Mouse (Mus musculus): ENCODE measurements at regions not wholly inside any gene's neighbourhood (a gene's known extent, or its start where the extent isn't known, plus 50 kb on each side); places are given as distances from the start of the nearest gene placed in this dataset.
A peak's percentile ranks its signal among the peaks of the same experiment; 100 is the strongest.
"Not testable (repeated sequence)": the region's sequence is repeated elsewhere in the genome, so short reads cannot be mapped to it uniquely, and the experiment has no call there.

DNA sequence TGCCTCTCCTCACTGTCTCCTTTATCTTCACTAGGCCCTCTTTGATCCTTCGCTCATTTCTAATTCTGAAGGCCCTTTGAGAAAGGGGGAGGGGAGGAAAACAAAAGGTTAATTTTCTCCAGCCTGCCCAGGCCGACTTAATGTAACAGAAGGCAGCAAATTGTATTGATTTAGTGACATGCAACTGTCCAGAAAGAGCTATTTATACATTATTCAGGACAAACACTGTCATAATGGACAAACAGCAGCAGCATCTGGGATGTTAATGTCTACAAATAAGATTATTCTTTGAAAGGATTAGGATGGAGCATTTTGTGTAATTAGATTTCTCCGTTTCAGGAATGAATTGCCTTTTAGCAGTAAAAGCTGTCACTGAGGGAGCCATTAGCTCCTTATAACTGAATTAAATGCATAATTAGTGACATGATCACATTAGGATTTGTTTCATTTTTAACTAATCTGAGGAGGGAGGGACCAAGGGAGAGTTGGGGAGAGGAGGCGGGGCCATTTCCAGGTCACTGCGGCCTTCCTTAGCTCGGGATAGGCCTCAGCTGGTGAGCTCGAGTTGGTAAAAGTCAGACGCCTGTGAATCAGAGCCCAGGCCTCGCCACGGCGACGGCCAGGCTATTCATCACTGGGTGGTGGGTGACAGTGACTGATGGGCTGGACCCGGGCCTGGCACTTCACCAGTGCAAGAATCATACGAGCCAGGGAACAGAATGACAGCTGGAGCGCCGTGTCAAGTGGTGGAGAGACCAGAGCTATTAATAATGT, 167.7 kb downstream of the Nkx6-1 start:
- DNase-seq (ENCODE audit: low read depth): no peak

DNA sequence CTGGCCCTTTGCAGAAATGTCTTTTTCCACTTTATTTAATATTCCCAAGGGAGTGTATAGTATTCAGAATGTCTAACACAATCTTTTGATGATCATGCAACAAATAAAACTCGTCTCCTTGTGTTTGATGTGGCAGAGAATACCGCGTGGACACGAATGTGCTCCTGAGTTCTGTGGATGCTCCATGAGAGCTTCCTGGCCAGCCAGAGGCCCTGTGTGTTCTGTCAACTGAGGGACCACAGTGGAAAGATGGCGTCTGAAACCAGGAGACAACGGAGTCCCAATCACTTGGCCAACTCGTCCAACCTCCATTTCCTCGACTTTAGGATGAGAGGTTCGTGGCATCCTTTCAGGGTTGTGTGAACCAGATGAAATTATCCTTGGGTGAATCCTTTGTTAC, 168.6 kb downstream of the Nkx6-1 start:
- DNase-seq (ENCODE audit: low read depth): no peak

DNA sequence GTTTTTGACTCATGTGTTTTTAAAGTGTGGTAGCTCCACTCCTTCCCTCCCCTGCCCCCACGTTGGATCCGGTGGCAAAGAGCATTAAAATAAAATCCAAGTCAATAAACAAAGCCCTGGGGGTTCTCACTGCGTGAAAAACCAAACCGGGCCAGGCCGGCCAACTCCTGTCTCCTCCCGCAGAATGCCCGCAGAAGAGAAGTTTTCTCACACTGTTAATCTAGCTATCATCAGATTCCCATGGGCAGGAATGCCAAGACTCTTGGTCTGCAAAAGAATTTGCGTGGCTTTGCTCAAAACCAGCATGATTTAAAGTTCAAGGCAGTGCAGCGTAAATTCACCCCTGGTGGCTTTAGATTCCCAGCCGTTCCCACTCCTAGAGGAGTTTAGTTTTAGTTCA, 219.0 kb downstream of the Nkx6-1 start:
- no peak for DNase-seq (ENCODE audit: low read depth)

DNA sequence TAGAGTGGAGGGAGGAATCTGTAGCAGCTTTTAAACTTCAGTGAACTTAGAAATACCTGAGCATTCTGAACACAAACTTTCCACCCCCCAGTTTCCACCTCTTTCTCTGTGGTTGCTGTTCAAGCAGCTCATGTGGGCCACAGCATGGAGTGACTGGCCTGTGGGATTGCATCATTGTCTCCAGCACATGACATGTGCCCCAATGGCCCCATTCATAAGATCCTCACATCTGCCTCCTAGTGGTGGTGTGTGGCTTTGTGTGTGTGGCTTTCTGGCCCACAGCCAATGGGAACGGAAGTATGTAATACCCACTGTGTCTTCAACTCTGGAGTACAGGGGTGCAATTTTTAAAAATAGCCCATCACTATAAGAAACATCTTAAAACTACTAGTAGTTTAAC, 223.0 kb downstream of the Nkx6-1 start:
- peak; percentile 0 for DNase-seq (ENCODE audit: low read depth)

DNA sequence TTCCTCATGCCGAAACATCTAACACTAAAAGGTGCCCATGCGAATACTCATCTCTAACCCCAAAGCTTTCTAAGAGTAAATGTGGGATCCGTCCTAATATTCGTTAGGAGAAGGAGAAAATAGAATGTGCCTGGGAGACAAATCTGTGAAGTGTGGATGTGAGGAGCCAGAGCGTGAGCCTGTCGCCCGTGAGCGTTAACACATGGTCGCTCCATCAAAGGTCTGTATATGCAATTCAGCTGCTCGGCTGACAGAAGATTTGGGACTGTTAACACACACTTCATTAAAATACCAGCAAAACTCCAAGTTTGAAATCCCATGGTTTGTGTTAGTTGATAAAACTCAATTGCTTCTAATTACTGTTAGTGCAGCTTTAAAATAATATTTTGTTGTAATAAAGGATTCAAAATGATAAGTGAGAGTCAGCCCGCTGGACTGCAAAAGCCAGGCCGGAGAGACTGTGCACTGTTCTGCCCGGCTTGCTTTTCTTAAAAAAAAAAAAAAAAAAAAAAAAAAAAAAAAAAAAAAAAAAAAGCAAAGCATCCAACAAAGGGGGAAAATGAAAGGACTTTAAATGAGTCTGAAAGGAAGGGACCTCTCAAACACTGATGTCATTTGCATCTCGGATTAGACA, 227.0 kb downstream of the Nkx6-1 start:
- DNase-seq (ENCODE audit: low read depth): no peak

DNA sequence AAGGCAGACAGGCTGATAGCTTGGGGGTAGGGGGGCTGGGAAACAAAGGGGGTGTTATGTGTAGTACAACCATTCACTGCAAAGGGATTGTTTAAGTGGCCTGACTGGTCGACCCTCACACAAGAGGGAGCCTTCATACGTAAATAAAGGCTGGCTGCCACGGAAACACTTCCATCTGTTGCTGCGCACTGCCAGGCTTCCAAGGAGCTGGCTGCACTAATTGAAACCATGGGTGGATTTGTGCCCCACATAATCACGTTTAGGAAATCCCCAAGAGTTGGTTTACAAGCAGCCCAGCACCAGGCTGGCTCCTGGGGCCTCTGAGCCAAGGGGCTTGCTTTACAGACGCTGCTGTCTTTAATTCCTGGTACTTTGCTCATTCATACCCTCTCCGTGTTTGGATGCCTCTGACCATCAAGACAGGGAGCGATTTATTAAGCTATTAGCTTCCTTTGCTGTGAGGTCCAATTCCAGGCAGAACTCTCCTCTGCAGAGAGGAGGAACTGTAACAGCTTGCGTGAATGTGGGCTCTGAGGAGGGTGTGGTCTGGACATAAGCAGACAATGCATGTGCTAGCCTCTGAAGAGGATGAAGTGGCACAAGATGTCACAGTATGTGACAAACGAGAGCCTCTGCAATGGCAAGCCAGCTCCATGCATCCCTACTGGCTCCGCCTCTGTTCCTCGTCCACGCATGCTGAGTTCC, 238.6 kb downstream of the Nkx6-1 start:
- no peak for DNase-seq (ENCODE audit: low read depth)

DNA sequence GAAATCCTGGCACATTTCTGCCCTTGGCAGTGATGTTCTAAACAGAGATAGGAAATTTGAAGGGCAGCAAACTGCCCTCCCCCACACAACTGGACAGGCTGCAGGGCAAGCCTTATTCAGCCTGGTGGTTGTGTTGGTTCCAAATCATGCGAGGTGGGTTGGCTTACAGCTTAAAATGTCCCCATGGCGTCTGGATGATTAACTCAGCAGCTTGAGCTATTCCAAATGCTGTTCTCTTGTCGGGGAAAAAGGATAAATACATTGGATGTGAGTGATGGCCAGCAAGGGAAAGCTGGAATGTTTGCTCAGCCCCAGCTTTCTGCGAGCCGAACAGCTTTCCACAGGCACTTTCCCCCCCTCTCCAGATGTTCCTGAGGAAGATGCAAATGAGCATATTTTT, 280.5 kb downstream of the Nkx6-1 start:
- DNase-seq (ENCODE audit: low read depth): no peak

DNA sequence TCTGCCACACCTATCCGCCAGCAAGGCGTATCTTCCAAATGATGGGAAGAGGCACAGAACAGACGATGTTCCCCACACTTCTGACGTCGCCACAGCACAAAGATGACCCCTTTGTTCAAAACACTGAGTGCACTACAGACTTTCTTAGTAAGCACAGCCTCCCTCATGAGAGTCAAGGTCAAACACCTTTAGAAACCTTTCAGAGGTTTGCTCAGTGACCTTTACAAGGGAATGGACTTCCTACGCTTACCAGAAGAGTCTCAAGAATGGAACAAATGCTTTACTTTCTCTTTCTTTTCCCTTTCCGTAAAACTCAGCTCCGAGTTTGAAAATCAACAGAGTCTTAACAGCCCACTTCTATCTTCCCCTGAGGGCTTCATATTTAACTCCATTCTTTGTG, 283.4 kb downstream of the Nkx6-1 start:
- DNase-seq (ENCODE audit: low read depth): no peak

DNA sequence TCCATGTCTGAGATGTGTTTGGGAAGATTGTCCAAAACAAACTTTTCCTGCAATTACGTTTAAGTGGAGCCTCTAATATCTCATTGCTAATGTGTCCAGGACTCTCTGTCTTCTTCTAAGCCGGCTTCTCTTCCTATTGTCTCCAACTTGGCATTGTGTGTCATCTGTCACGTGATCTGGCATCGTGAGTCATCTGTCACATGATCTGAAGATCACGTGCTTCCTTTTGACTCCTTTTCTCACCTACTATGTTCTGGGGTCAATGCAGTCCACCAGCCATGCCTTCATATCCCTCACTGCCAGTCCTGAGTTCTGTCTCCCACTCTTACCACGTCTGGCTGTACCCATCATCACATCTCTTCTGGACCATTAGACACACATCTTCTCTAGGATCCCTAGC, 288.1 kb downstream of the Nkx6-1 start:
- DNase-seq (ENCODE audit: low read depth): no peak

DNA sequence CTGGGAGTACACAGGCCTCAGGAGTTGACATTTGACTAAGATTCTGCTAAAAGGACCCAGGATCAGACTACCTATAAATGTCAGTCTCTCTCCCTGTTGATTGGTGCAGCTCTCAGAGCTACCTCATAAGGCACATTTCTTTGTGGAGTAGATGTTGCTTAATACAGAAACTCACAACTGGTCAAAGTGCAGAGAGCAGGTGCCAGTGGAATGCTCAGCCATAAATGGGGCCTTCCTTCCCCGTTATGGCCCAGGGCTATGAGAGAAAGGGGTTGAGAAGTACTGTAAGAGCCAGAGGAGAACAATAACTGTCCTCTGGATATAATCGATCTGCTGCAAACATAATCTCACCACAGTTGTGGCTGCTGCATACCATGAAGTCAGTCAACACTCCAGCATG, 290.7 kb downstream of the Nkx6-1 start:
- DNase-seq (ENCODE audit: low read depth): no peak

DNA sequence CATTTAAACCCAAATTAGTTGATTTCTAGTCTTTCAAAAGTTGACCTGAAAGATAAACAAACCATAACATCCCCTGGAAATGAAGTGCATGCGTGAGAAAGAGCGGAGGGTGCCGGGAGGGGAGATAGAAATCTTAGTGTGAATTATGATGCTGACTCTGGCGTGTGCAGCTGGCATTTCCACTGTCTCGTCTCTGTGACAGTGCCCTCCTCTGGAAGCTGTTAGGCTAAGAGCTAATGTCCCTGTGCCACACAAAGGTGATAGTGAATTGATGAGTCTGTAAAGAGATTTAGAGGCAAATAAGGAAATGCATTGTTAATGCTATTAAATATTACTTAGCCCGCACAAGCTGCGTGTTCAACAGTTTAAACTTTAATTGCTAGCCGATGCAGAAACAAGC, 292.6 kb downstream of the Nkx6-1 start:
- DNase-seq (ENCODE audit: low read depth): no peak

DNA sequence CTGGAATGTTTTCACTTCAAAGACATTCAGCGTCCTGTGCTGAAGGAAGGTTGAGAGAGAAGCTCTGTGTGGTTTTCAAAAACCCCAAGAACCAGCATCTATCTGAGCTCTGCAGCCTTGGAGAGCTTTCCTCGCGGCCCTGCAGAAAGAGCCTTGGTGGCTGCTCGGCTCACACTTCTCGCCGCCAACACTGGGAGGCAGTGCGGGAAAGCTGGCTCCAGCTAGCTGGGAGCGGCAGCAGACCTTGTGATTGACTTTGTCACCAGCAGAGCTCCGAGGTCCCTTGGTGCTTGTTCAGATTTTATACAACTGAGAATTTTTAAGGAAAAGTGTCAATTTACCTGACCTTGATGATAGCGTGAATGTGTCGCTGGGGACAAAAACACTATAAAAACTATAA, 299.4 kb downstream of the Nkx6-1 start:
- peak; percentile 2 for DNase-seq (ENCODE audit: low read depth)

DNA sequence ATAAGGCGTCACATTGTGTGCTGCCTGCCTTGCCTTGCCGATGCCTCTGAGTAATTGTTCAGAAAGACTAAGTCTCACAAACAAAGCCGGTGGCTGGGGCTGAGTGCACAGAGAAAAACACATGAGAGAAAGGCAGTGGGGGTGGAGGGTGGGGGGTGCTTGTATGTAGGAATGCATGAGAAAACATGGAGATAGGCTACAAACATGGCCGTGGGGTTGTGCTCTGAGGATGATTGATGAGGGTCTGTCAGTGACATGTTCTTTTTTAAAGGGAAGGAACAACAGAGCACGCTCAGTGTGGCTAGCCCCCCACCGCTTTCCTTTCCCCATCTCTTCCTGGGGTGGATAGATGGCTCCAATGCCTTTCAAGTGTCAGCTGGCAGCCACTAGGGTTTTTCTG, 304.8 kb downstream of the Nkx6-1 start:
- DNase-seq (ENCODE audit: low read depth): no peak

DNA sequence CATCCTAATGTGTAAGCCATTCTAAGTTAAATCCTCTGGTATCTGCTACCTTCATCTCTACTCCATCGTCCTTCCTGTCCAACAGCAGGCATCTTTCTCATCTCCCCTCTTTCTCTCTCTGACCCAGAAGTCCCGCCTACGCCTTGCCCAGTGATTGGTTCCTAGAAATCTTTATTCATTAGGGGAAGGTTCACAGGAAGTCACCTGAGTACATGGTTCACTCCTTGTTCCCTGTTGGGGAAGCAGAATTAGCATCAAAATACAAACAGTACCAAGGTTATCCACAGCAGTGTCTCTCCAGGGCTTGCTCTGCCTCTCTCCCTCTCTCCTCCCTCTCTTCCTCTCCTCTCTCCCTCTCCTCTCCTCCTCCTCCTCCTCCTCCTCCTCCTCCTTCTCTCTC, 319.4 kb downstream of the Nkx6-1 start:
- no peak for DNase-seq (ENCODE audit: low read depth)

DNA sequence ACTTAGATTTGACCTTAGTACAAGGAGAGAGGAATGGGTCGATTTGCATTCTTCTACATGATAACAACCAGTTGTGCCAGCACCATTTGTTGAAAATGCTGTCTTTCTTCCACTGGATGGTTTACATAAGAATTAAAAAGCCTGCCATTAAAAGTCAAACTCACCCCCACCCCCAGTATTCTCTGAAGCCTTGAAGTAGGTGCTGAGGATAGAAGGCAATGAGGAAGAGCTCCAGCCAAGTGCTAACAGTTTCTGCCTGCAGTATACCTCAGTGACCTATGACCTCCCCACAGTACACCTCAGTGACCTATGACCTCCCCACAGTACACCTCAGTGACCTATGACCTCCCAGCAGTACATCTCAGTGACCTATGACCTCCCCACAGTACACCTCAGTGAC, 328.4 kb downstream of the Nkx6-1 start:
- not testable (repeated sequence) for DNase-seq (ENCODE audit: low read depth)

DNA sequence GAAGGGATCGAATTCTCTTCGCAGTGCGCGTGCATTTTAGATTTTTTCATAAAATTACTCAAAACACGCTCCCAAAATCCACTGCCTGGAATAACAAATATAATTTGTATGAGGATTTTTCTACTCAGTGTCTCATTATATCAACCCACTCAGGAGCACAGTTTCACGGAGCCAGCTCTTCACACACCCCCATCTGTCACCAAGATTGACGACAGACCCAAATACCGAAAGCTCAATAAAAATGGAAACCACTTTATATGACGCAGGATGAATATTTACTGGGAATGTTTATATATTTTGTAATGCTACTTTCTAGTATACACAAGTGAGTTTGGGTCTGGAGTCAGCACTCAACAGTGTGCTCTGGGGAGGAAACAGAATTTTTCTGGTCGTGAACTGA, 333.0 kb downstream of the Nkx6-1 start:
- DNase-seq (ENCODE audit: low read depth): no peak

DNA sequence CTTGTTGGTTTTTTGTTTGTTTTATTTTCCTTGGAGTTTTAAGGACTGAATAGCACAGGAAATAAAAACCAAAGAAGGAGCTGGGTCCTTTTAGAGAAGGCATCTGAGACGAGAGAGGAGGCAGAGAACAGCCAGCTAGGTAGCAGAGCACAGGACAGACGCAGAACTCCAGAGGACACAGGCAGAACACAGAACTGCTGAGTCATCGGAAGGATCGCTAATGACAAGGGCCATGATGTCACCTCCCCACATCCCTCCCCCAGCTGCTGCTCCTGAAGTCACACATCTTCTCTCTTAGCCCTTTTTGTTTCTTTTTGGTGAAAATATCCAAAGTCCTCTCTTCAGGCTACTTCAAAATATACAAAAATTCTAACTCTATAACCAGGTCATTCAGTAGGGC, 338.7 kb downstream of the Nkx6-1 start:
- no peak for DNase-seq (ENCODE audit: low read depth)

DNA sequence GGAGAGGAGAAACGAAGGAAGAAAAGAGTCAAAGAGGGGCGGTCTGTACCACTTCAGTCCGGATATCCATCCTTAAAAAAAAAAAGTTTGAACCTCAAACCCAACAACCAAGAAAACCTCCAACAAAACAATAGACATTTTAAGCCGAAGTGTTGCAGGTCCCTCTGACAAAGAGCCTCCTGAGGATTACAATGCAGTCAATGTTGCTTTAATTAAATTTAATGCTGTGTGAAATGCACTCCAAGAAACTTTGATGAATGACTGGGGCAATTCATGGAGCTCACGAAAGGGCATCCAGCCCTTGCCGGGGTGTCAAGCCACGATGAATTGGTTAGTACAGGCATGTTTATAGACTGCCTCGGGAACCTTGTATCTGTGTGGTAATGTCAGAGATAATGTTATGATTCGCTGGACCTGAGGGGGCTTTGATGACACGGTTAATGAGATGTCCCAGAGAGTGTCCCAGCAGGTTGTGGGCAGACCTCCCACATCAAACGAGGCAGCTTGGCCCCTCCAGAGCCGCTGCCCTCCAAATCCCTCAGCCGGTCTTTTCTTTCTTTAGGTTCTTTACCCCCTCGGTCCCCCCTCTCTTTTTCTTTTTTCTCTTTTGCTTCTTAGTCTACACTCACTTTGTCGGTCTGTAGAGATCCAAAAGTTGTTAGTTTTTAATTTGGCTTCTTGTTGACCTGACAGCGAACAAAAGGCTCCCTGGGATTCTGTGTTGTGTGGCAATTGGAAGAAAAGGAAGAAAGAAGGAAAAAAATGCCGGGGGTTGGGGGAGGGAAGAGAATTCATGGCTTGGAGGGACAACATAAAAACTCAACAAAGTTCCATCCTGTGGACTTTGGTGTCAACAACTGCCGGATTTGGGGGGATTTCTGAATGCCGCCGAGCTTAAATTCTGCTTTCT, 341.5 kb downstream of the Nkx6-1 start:
- DNase-seq (ENCODE audit: low read depth): no peak

DNA sequence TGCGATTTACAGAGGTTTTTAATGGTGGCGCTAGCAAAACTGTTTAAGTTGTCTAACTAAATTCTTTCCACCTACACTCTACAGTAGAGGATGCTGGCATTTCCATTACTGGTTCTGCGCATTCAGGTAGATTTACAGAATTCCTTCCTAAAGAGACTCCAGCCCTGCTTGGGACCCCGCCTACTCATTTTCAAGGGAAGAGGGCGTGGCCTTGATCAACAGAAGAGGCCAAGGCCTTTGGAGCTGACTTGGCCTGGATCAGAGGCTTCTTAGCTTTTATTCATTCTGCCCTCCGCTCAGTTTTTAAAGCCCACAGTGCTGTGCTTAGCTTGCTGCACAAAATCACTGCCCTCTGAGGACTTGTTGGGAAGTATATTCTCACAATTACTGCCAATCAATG, 364.8 kb downstream of the Nkx6-1 start:
- DNase-seq (ENCODE audit: low read depth): no peak

DNA sequence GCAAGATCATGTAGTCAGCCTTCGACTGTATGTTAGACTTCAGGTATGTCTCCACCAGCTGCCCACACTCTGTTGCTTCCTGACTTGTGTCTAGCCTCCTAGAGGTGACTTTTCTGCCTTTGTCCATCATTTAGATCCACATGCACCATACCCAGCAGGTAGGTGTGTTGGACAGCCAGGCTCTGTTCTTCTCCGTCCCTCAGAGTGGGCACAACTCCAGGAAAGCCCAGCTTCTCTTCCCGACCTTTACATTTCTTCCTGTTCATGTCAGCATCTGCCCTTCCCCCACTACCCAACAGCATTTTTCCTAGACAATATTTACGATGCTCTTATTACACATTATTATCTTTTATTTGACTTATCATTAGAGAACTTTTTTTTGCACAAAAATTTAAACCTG, 366.4 kb downstream of the Nkx6-1 start:
- no peak for DNase-seq (ENCODE audit: low read depth)

DNA sequence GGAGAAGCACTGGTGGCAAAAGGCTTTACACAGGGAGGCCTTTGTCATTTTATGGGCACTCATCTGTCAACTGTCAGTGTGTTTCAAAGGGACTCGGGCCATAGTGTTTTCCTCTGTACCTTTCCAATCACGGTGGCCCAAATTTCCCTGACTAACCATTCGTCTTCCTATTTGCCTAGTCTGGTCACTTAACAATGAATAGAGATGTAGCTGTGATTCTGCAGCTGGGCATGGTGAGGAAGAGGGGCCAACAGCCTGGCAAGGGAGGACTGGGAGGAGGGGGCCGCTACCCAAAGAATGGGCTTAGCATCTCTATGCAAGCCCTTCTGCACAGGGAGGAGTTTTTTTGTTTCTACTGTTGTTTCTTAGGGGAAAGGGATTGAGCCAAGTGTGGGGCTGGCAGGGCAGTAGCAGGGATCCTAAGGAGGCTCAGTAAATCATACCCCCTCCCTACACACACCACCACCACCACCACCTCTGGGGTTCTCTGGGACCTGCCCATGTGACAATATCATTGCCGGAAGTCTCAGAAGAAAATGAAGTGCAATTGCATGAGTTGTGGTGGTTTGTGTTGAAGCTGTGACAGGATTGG, 367.2 kb downstream of the Nkx6-1 start:
- no peak for DNase-seq (ENCODE audit: low read depth)

DNA sequence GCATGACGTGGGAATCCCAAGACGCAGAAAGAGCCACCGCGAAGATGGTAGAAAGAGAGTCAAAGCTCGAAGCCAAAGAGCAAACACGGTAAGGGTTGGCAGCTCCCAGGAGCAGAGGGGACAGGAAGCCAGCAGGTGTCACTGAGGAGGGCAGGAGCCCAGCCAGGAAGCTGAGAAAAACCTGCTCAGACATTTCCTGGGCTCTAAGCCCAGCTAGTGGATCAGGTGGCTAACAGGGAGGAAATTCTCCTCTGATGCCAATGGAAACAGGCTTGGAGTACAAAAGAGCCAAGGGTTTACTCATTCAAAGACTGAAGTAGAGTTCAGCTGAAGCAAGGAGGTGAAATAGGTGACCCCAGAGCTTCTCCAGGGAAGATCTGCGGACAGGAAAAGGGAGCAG, 368.9 kb downstream of the Nkx6-1 start:
- no peak for DNase-seq (ENCODE audit: low read depth)
